Mouse (Mus musculus): ENCODE data around the gene Unc13c. TPM values are rescaled to one million over a fixed set of nuclear protein-coding genes. Genes with fewer than 3 reads are reported as not detected.

Gene Unc13c
- polyA plus RNA-seq, 1 experiment from 2014 or later: 0.09 TPM

GRCm38 (mm10) chr9:73450009-73450408 lies 518.8 kb downstream of the Unc13c start:
- Histone ChIP-seq H3K27ac (ENCODE audit: low read depth, low read length) (no peak overlapping the region), H3K9me3 (ENCODE audit: control insufficient read depth, low read length) (no peaks in the 10 kb centered on the region), H3K36me3 (ENCODE audit: control insufficient read depth, insufficient read depth, low read length) (no peaks in the 10 kb centered on the region), H3K4me1 (replicated peaks; ENCODE audit: control insufficient read depth, insufficient read depth, low read length) (no peaks in the 10 kb centered on the region), H3K27me3 (ENCODE audit: control insufficient read depth, insufficient read depth, low read length) (no peaks in the 10 kb centered on the region), H3K4me2 (ENCODE audit: low read depth, low read length, severe bottlenecking) (no peak overlapping the region), H3K4me3 (ENCODE audit: low read depth, low read length) (no peak overlapping the region), H3K9ac (ENCODE audit: low read length) (no peak overlapping the region)
- ATAC-seq (replicated peaks; ENCODE audit: low FRiP score) (no peak), DNase-seq (ENCODE audit: low spot score) (no peak)
- 81% methylated on average over 6 of the region's 6 CpGs for WGBS

- ATAC-seq (replicated peaks; ENCODE audit: low FRiP score) (no peak), DNase-seq (ENCODE audit: low spot score) (no peak)
- no peak overlapping the region for H3K9ac ChIP-seq (ENCODE audit: low read length)
- no peaks in the 10 kb centered on the region for H3K36me3 ChIP-seq (ENCODE audit: control insufficient read depth, insufficient read depth, low read length)
- H3K4me3 ChIP-seq (ENCODE audit: low read depth, low read length): no peak overlapping the region
- H3K4me2 ChIP-seq (ENCODE audit: low read depth, low read length, severe bottlenecking): no peak overlapping the region
- H3K27me3 ChIP-seq (ENCODE audit: control insufficient read depth, insufficient read depth, low read length): no peaks in the 10 kb centered on the region
- H3K4me1 ChIP-seq (replicated peaks; ENCODE audit: control insufficient read depth, insufficient read depth, low read length): no peaks in the 10 kb centered on the region
- H3K9me3 ChIP-seq (ENCODE audit: control insufficient read depth, low read length): no peaks in the 10 kb centered on the region
- no peak overlapping the region for H3K27ac ChIP-seq (ENCODE audit: low read depth, low read length)
Measured at GRCm38 (mm10) chr9:73449216-73449615, 519.5 kb downstream of the Unc13c start.

- Histone ChIP-seq H3K27ac (ENCODE audit: low read depth, low read length) (no peak overlapping the region), H3K36me3 (ENCODE audit: control insufficient read depth, insufficient read depth, low read length) (no peaks in the 10 kb centered on the region), H3K4me1 (replicated peaks; ENCODE audit: control insufficient read depth, insufficient read depth, low read length) (no peaks in the 10 kb centered on the region), H3K9me3 (ENCODE audit: control insufficient read depth, low read length) (no peaks in the 10 kb centered on the region), H3K4me3 (ENCODE audit: low read depth, low read length) (no peak overlapping the region), H3K27me3 (ENCODE audit: control insufficient read depth, insufficient read depth, low read length) (no peaks in the 10 kb centered on the region), H3K4me2 (ENCODE audit: low read depth, low read length, severe bottlenecking) (no peak overlapping the region), H3K9ac (ENCODE audit: low read length) (no peak overlapping the region)
- DNase-seq (ENCODE audit: low spot score): no peak
- ATAC-seq (replicated peaks; ENCODE audit: low FRiP score): no peak
- 84% methylated on average over 2 of the region's 2 CpGs for WGBS
Measured at GRCm38 (mm10) chr9:73431925-73432324, 536.8 kb downstream of the Unc13c start.

Other genes with a start within 250 kb of the Unc13c start
- 0.13 and 0.23 TPM in 2 replicates for gene Wdr72, start 141.4 kb upstream of the Unc13c start, polyA plus RNA-seq (2014; fragmentation: Nextera tagmentation; extraction: Ambion mirVana)